Mouse (Mus musculus) E14TG2a.4 (cell line): ENCODE results near the gene Elovl1.

ENCODE experiments used
- CTCF ChIP-seq: conservative IDR thresholded peaks from 2 replicates; pipeline ENCODE4 v1.5.1; 2014; ENCODE audit warnings: low read length
- NANOG ChIP-seq: IDR thresholded peaks from 2 replicates; pipeline ENCODE4 v1.6.1; 2014; ENCODE audit warnings: borderline replicate concordance, low read length, mixed read lengths

GRCm38 (mm10) chr4:118401421-118401820 is 26.5 kb upstream of the Elovl1 start:
- TF ChIP-seq CTCF (no peak), NANOG (no peak)
